Mouse (Mus musculus): ENCODE results near the gene Kat14. TPM values are rescaled to one million over a fixed set of nuclear protein-coding genes. Genes with fewer than 3 reads are reported as not detected.

The Kat14 gene
- total and polyA plus RNA-seq, 3 experiments: 25.9 to 52.9 TPM; not detected in 1

GRCm38 (mm10) chr2:144329937-144330336, 38.8 kb upstream of the Kat14 start:
- Histone ChIP-seq H3K79me2 (ENCODE audit: control insufficient read depth, insufficient read depth, low read length, poor library complexity) (no peaks in the 10 kb centered on the region), H3K27ac (ENCODE audit: control insufficient read depth, low read depth, low read length) (no peak overlapping the region), H3K4me3 (ENCODE audit: control insufficient read depth in 1 of 2, insufficient read depth in 1 of 2, low read depth in 2 of 2, low read length in 2 of 2) (no peak overlapping the region), H3K9ac (ENCODE audit: control insufficient read depth, low read depth, low read length, poor library complexity, severe bottlenecking) (no peak overlapping the region), H3K27me3 (ENCODE audit: control insufficient read depth in 1 of 2, insufficient read depth in 2 of 2, low read length in 2 of 2) (peaks cover 0 to 2% of the 10 kb centered on the region in 2 experiments; a peak in 2 of 4 replicates), H3K36me3 (ENCODE audit: control insufficient read depth in 1 of 2, insufficient read depth in 2 of 2, low read length in 2 of 2) (no peaks in the 10 kb centered on the region), H3K4me1 (ENCODE audit: control insufficient read depth in 1 of 2, insufficient read depth in 2 of 2, low read length in 2 of 2) (no peaks in the 10 kb centered on the region), H3K9me3 (replicated peaks; ENCODE audit: insufficient read depth, low read length) (no peaks in the 10 kb centered on the region)
- DNase-seq (ENCODE audit: low read depth, low spot score): no peak
- no peak for TF ChIP-seq EP300 (IDR thresholded peaks at IDR 0.05; ENCODE audit: low read depth in 1 of 2, low read length in 2 of 2)

- no peaks in the 10 kb centered on the region for H3K36me3 ChIP-seq (ENCODE audit: control insufficient read depth in 1 of 2, insufficient read depth in 2 of 2, low read length in 2 of 2)
- no peaks in the 10 kb centered on the region for H3K79me2 ChIP-seq (ENCODE audit: control insufficient read depth, insufficient read depth, low read length, poor library complexity)
- H3K9ac ChIP-seq (ENCODE audit: control insufficient read depth, low read depth, low read length, poor library complexity, severe bottlenecking): no peak overlapping the region
- DNase-seq (ENCODE audit: low read depth, low spot score): no peak
- no peak overlapping the region for H3K4me3 ChIP-seq (ENCODE audit: control insufficient read depth in 1 of 2, insufficient read depth in 1 of 2, low read depth in 2 of 2, low read length in 2 of 2)
- peaks cover 0 to 2% of the 10 kb centered on the region in 2 experiments; a peak in 2 of 4 replicates for H3K27me3 ChIP-seq (ENCODE audit: control insufficient read depth in 1 of 2, insufficient read depth in 2 of 2, low read length in 2 of 2)
- H3K4me1 ChIP-seq (ENCODE audit: control insufficient read depth in 1 of 2, insufficient read depth in 2 of 2, low read length in 2 of 2): no peaks in the 10 kb centered on the region
- TF ChIP-seq MYB (IDR thresholded peaks at IDR 0.05; ENCODE audit: low read depth, low read length) (no peak), USF1 (IDR thresholded peaks at IDR 0.05; ENCODE audit: low read depth, low read length) (no peak), BHLHE40 (IDR thresholded peaks at IDR 0.05; ENCODE audit: borderline replicate concordance, low read depth, low read length) (no peak), MAX (IDR thresholded peaks at IDR 0.05; ENCODE audit: low read length) (no peak), ZKSCAN1 (IDR thresholded peaks at IDR 0.05; ENCODE audit: low read depth, low read length) (no peak), MAZ (IDR thresholded peaks at IDR 0.05; ENCODE audit: low read depth, low read length) (no peak), ELF1 (IDR thresholded peaks at IDR 0.05; ENCODE audit: low read depth, low read length) (no peak), GATA1 (IDR thresholded peaks at IDR 0.05; ENCODE audit: low read depth, low read length) (no peak), MYC (IDR thresholded peaks at IDR 0.05; ENCODE audit: low read depth, low read length) (no peak), KAT2A (conservative IDR thresholded peaks at IDR 0.05; ENCODE audit: low read depth, low read length) (no peak)
- no peak overlapping the region for H3K27ac ChIP-seq (ENCODE audit: control insufficient read depth, low read depth, low read length)
- H3K9me3 ChIP-seq (replicated peaks; ENCODE audit: insufficient read depth, low read length): no peaks in the 10 kb centered on the region
Measured at GRCm38 (mm10) chr2:144330352-144330959, 38.3 kb upstream of the Kat14 start.

- H3K4me1 ChIP-seq (ENCODE audit: control insufficient read depth in 1 of 2, insufficient read depth in 2 of 2, low read length in 2 of 2): no peaks in the 10 kb centered on the region
- no peak overlapping the region for H3K27ac ChIP-seq (ENCODE audit: control insufficient read depth, low read depth, low read length)
- no peak overlapping the region for H3K4me3 ChIP-seq (ENCODE audit: control insufficient read depth in 1 of 2, insufficient read depth in 1 of 2, low read depth in 2 of 2, low read length in 2 of 2)
- no peaks in the 10 kb centered on the region for H3K79me2 ChIP-seq (ENCODE audit: control insufficient read depth, insufficient read depth, low read length, poor library complexity)
- no peaks in the 10 kb centered on the region for H3K36me3 ChIP-seq (ENCODE audit: control insufficient read depth in 1 of 2, insufficient read depth in 2 of 2, low read length in 2 of 2)
- no peaks in the 10 kb centered on the region for H3K9me3 ChIP-seq (replicated peaks; ENCODE audit: insufficient read depth, low read length)
- no peak for DNase-seq (ENCODE audit: low read depth, low spot score)
- H3K27me3 ChIP-seq (ENCODE audit: control insufficient read depth in 1 of 2, insufficient read depth in 2 of 2, low read length in 2 of 2): peaks cover 0 to 2% of the 10 kb centered on the region in 2 experiments; a peak in 2 of 4 replicates
- H3K9ac ChIP-seq (ENCODE audit: control insufficient read depth, low read depth, low read length, poor library complexity, severe bottlenecking): no peak overlapping the region
- TF ChIP-seq RAD21 (IDR thresholded peaks at IDR 0.05; ENCODE audit: low read depth, low read length) (no peak), USF2 (IDR thresholded peaks at IDR 0.05; ENCODE audit: borderline replicate concordance in 1 of 2, insufficient read depth in 1 of 2, low read depth in 1 of 2, low read length in 2 of 2) (no peak), ETS1 (IDR thresholded peaks at IDR 0.05; ENCODE audit: low read depth, low read length) (no peak), CHD2 (IDR thresholded peaks at IDR 0.05; ENCODE audit: low read length) (no peak), ZMIZ1 (IDR thresholded peaks at IDR 0.05; ENCODE audit: low read depth, low read length) (no peak), POLR2AphosphoS5 (IDR thresholded peaks at IDR 0.05; ENCODE audit: borderline replicate concordance, low read depth, low read length) (no peak), GABPA (IDR thresholded peaks at IDR 0.05; ENCODE audit: low read depth, low read length) (no peak), MEF2A (IDR thresholded peaks at IDR 0.05; ENCODE audit: extremely low read depth, insufficient replicate concordance, low read depth, low read length, poor library complexity, severe bottlenecking) (no peak), ZNF384 (IDR thresholded peaks at IDR 0.05; ENCODE audit: low read depth, low read length) (no peak), TCF12 (IDR thresholded peaks at IDR 0.05; ENCODE audit: low read depth, low read length) (no peak), POLR2AphosphoS2 (IDR thresholded peaks at IDR 0.05; ENCODE audit: low read length) (no peak), EP300 (IDR thresholded peaks at IDR 0.05; ENCODE audit: low read depth in 1 of 2, low read length in 2 of 2) (no peak), NELFE (IDR thresholded peaks at IDR 0.05; ENCODE audit: low read depth, low read length) (no peak), POLR2A (IDR thresholded peaks at IDR 0.05; ENCODE audit: control insufficient read depth in 1 of 2, insufficient read depth in 1 of 2, low read depth in 1 of 2, low read length in 2 of 2, poor library complexity in 1 of 2) (no peak), TAL1 (IDR thresholded peaks at IDR 0.05; ENCODE audit: low read length) (no peak)
Measured at GRCm38 (mm10) chr2:144330960-144331371, 37.8 kb upstream of the Kat14 start.
